Mouse (Mus musculus): Measurements from ENCODE around the gene Grm2. TPM values are rescaled to one million over a fixed set of nuclear protein-coding genes. Genes with fewer than 3 reads are reported as not detected.

Gene Grm2
- total RNA-seq, 2 experiments from 2014 or later, result not detected

Other genes with a start within 250 kb of the Grm2 start
- gene Rpl29, start 226.6 kb downstream of the Grm2 start, total RNA-seq (2021), result 100 to 1,000 TPM; 526 to 599 TPM
- 10 to 100 TPM; 13.4 to 13.5 TPM for gene Acy1, start 217.8 kb downstream of the Grm2 start, total RNA-seq (2021)
- gene Abhd14b, start 208.6 kb downstream of the Grm2 start, total RNA-seq (2021), result 10 to 100 TPM in 1 of 2 experiments, 1 to 10 TPM in 1; 8.8 to 10.3 TPM
- gene Abhd14a, start 208.4 kb downstream of the Grm2 start, total RNA-seq (2021), result 10 to 100 TPM; 18.5 to 19.1 TPM
- 10 to 100 TPM; 83.6 to 84.9 TPM for gene Pcbp4, start 202.8 kb downstream of the Grm2 start, total RNA-seq (2021)
- gene Gpr62, start 190.1 kb downstream of the Grm2 start, total RNA-seq (2021), result under 1 TPM; 0.44 to 0.65 TPM
- 10 to 100 TPM; 25.1 to 26.2 TPM for gene Rrp9, start 180.1 kb downstream of the Grm2 start, total RNA-seq (2021)
- 10 to 100 TPM; 26.4 to 28.1 TPM for gene Parp3, start 179.1 kb downstream of the Grm2 start, total RNA-seq (2021)
- not detected for gene Iqcf1, start 156.1 kb downstream of the Grm2 start, total RNA-seq (2021)
- not detected for gene Iqcf5, start 141.5 kb downstream of the Grm2 start, total RNA-seq (2021)
- gene Iqcf3, start 94.5 kb downstream of the Grm2 start, total RNA-seq (2021), result not detected
- not detected for gene Iqcf4, start 85.1 kb downstream of the Grm2 start, total RNA-seq (2021)
- not detected for gene Iqcf6, start 29.5 kb downstream of the Grm2 start, total RNA-seq (2021)
- gene Tex264, start 29.8 kb upstream of the Grm2 start, total RNA-seq (2021), result 10 to 100 TPM; 29.4 to 31.4 TPM
- 10 to 100 TPM; 13.6 to 15.0 TPM for gene Rad54l2, start 133.1 kb upstream of the Grm2 start, total RNA-seq (2021)
- 10 to 100 TPM; 16.9 to 22.7 TPM for gene Dcaf1, start 165.8 kb upstream of the Grm2 start, total RNA-seq (2021)
- gene Rbm15b, start 231.3 kb upstream of the Grm2 start, total RNA-seq (2021), result 10 to 100 TPM; 22.3 to 29.3 TPM
- gene Manf, start 235.9 kb upstream of the Grm2 start, total RNA-seq (2021), result 100 to 1,000 TPM; 101 to 109 TPM

All from gastrocnemius, postnatal 4 days (tissue).